Mouse (Mus musculus): ENCODE data around the gene Tspan1. TPM values are rescaled to one million over a fixed set of nuclear protein-coding genes. Genes with fewer than 3 reads are reported as not detected.

Gene Tspan1
- polyA plus RNA-seq, 1 experiment from 2014 or later: 0.27 TPM

DNA sequence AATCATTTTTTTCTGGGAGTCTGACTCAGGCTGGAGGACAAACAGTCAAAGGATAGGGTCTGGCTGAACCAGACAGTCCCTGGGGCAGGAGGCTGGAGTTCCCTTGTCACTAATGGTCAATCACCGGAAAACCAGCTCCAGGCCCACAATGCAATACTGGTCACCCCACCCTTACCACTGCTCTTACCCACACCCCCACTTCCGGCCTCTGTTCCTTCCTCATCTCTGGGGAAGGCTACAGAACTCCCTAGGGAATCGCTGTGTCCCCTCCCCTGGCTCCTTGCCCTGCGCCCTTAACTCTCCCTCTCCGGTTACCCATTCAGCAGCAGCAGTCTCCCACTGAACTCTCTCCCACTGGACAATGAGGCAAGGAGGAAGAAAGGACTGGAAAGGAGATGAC lies 9.7 kb upstream of the Tspan1 start:
- no peak for ATAC-seq (ENCODE audit: low FRiP score)
- no peaks in the 10 kb centered on the region for H3K27me3 ChIP-seq (replicated peaks)
- peak overlapping the region; percentile 49; the same call in 1 of the 2 replicates for H3K27ac ChIP-seq (replicated peaks)
- peak overlapping the region; percentile 45 for H3K4me2 ChIP-seq
- H3K4me1 ChIP-seq: peaks cover 24% of the 10 kb centered on the region
- no peak overlapping the region for H3K4me3 ChIP-seq (replicated peaks)
- H3K9ac ChIP-seq (replicated peaks): no peak overlapping the region
- no peaks in the 10 kb centered on the region for H3K9me3 ChIP-seq (replicated peaks)
- WGBS: 27% methylated on average over 5 of the region's 5 CpGs
- H3K36me3 ChIP-seq: no peaks in the 10 kb centered on the region

DNA sequence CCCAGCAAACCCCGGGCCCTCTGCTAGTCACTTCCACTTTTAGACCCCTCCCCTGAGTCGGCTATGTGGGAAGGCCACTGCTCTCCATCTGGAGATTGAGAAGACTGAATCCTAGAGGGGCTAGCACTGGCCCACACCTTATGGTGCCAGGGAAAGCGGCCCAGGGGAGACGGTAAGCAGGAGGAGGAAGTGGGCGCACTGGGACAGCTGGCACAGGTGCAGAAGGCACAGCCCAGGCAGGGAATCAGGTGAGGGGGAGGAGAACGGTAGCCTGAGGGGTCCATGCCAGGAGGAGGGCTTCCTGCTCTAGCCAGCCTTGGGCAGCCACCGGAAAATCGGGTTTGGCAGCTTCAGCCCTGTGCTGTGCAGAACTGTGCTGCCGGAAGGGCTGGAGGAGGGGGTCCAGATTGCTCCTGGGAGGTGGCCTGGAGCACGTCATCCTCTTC lies 9.2 kb upstream of the Tspan1 start:
- Histone ChIP-seq H3K4me3 (replicated peaks) (0 out of 2 replicates have a peak overlapping the region, but pooled peaks have one; percentile 3), H3K4me1 (peaks cover 24% of the 10 kb centered on the region), H3K36me3 (no peaks in the 10 kb centered on the region), H3K27me3 (replicated peaks) (no peaks in the 10 kb centered on the region), H3K9ac (replicated peaks) (no peak overlapping the region), H3K27ac (replicated peaks) (peak overlapping the region; percentile 45; the same call in 1 of the 2 replicates), H3K4me2 (peak overlapping the region; percentile 45), H3K9me3 (replicated peaks) (no peaks in the 10 kb centered on the region)
- ATAC-seq (ENCODE audit: low FRiP score): peak; percentile 77
- WGBS: 24% methylated on average over 10 of the region's 10 CpGs

DNA sequence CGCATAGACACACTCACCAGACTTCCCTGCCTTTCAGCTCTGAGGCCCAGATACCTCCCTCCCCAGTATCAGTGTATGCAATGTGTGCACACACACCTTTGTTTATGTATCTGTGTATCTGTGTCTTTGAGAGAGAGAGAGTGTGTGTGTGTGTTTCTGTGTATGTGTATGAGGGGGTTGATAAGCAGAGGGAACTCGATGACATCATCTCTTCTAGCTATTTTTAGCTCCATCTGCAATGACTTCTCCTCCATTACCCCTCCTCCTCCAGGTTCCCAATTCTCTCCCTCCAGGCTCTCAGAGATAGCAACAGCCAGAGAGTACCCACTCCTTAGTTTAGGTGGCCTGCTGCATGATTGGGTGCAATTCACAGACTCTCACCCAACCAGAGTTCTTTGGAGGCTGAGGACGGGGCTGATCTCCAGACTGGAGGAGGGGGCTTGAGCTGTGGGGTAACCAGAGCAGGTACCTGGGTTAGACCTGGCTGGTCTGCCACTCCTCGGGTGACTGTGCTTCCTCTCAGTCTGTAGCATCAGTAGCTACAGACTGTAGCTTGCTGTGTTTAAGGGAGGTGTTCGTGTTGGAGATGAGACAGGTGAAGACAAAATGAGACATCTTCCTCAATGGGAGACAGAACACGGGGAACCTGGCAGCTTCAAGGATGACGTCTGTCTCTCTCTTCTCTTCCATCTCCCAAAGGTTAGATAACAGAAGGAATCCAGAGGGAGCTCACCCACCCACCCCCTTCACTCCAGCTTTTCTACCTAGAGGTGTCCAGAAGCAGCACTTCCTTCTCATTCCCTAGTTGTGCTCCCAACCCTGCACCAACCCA lies 8.5 kb upstream of the Tspan1 start:
- Histone ChIP-seq H3K4me3 (replicated peaks) (no peak overlapping the region), H3K4me2 (no peak overlapping the region), H3K9ac (replicated peaks) (0 out of 2 replicates have a peak overlapping the region, but pooled peaks have one; percentile 24), H3K4me1 (peaks cover 24% of the 10 kb centered on the region), H3K9me3 (replicated peaks) (no peaks in the 10 kb centered on the region), H3K27me3 (replicated peaks) (no peaks in the 10 kb centered on the region), H3K27ac (replicated peaks) (peak overlapping the region; percentile 45; the same call in 1 of the 2 replicates), H3K36me3 (no peaks in the 10 kb centered on the region)
- WGBS: 75% methylated on average over 7 of the region's 7 CpGs
- ATAC-seq (ENCODE audit: low FRiP score): peak; percentile 46; the same call in 1 of the 2 replicates

DNA sequence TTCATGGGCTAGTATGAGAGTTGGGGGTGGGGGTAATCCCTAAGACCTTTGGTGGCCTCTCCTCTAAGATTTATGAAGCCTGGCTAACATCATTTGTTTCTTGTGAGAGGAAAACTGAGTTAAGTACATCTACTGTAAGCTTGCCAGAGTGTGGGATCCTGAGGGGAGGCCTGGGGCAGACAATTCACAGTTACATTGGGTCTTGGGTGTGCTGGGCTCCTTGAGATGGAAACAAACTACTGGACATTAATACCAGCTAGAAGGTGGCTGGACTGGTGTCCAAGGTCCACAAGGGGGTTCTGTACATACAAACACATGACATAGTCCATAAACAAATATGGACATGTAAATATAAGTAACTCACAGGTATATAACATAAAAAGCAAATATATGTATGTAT lies 7.7 kb upstream of the Tspan1 start:
- Histone ChIP-seq H3K36me3 (no peaks in the 10 kb centered on the region), H3K9ac (replicated peaks) (no peak overlapping the region), H3K4me2 (no peak overlapping the region), H3K27me3 (replicated peaks) (no peaks in the 10 kb centered on the region), H3K4me3 (replicated peaks) (no peak overlapping the region), H3K9me3 (replicated peaks) (no peaks in the 10 kb centered on the region), H3K4me1 (peaks cover 24% of the 10 kb centered on the region), H3K27ac (replicated peaks) (no peak overlapping the region)
- ATAC-seq (ENCODE audit: low FRiP score): no peak

DNA sequence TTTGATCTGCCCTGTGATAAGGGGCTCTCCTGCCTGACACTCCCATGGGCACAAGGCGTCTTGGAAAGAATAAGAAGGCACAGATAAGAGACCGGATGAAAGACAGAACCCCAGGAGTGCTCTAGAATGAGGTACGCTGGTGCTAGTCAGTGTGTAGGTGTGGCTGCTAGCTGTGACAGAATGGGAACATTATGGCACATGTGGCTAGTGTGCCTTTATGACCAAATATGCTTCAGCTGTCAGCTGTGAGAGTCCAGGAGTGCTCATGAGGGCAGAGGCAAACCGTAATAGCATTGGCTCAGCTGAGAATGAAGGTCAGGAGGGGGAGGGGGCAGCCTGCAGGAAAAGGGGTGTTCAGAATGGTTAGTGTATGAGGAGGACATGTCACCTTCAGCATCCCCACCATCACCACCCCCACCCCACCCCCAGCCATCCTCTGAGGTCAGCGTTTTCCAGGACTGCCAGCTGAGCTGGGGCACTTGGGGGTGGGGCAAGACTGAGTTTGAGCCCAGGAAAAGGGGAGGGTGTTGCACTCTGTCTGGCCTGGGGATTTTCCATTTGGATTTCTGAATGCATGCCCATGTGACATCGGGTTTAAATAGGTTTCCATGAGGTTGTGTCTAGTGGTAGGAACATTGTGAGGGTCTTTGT lies 7.2 kb upstream of the Tspan1 start:
- WGBS: 51% methylated on average over 6 of the region's 6 CpGs
- no peaks in the 10 kb centered on the region for H3K27me3 ChIP-seq (replicated peaks)
- H3K4me1 ChIP-seq: peaks cover 24% of the 10 kb centered on the region
- no peak overlapping the region for H3K4me3 ChIP-seq (replicated peaks)
- H3K4me2 ChIP-seq: no peak overlapping the region
- no peak overlapping the region for H3K27ac ChIP-seq (replicated peaks)
- H3K9me3 ChIP-seq (replicated peaks): no peaks in the 10 kb centered on the region
- H3K9ac ChIP-seq (replicated peaks): no peak overlapping the region
- no peaks in the 10 kb centered on the region for H3K36me3 ChIP-seq
- no peak for ATAC-seq (ENCODE audit: low FRiP score)

DNA sequence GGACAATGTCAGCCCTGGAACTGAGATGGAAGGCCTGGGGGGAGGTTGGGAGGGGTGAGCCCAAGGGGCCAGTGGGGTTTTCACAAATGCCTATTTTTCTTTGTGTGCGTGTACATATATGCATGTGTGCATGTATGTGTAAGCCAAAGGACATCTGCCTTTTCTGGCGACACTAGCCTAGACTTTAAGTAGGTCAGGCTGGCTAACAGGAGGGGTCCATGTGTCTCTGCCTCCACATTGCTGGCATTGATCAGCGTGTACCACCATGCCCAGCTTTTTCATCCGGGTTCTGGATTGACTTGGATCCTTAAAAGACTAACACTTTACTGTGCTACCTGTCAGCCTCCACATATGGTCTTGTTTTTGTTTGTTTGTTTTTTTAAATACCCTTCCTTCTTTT lies 6.4 kb upstream of the Tspan1 start:
- no peak overlapping the region for H3K4me2 ChIP-seq
- WGBS: 95% methylated on average over 4 of the region's 4 CpGs
- no peak overlapping the region for H3K9ac ChIP-seq (replicated peaks)
- no peak overlapping the region for H3K4me3 ChIP-seq (replicated peaks)
- no peak for ATAC-seq (ENCODE audit: low FRiP score)
- no peaks in the 10 kb centered on the region for H3K36me3 ChIP-seq
- H3K4me1 ChIP-seq: peaks cover 24% of the 10 kb centered on the region
- no peaks in the 10 kb centered on the region for H3K9me3 ChIP-seq (replicated peaks)
- H3K27ac ChIP-seq (replicated peaks): no peak overlapping the region
- no peaks in the 10 kb centered on the region for H3K27me3 ChIP-seq (replicated peaks)

DNA sequence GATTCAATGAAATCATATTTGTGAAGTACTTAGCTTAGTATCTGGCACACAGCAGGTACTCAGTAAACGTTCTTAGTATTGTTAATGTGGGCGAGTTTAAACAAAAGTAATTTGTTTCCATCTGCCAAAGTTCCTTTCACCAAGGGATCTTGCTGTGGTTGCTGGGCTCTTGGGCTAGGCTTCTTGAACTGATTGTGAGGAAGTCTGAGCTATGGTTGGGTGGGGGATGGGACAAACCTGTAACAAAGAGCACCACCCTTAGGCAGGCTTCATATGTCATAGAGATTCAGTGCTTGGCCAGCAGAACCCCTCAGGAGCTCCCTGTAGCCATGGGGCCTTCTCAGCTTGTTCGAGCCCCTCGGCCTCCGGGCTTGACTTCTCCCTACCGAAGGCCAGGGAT lies 5.7 kb upstream of the Tspan1 start, which contains the start of the genes 1700042G07Rik and Gm49337:
Gene 1700042G07Rik (plus strand): TSS at position 301 of the 400 bp plus-strand sequence.
Gene Gm49337 (plus strand): TSS at position 313 of the 400 bp plus-strand sequence.
- H3K4me2 ChIP-seq: no peak within 1 kb of the TSS
- H3K9ac ChIP-seq (replicated peaks): no peak within 1 kb of the TSS
- no peak within 1 kb of the TSS for H3K27ac ChIP-seq (replicated peaks)
- no peaks in the 10 kb centered on the region for H3K27me3 ChIP-seq (replicated peaks)
- no peaks in the 10 kb centered on the region for H3K9me3 ChIP-seq (replicated peaks)
- H3K4me1 ChIP-seq: peaks cover 24% of the 10 kb centered on the region
- 84% methylated on average over 6 of the region's 6 CpGs for WGBS
- no peaks in the 10 kb centered on the region for H3K36me3 ChIP-seq
- ATAC-seq (ENCODE audit: low FRiP score): no peak
- no peak within 1 kb of the TSS for H3K4me3 ChIP-seq (replicated peaks)

DNA sequence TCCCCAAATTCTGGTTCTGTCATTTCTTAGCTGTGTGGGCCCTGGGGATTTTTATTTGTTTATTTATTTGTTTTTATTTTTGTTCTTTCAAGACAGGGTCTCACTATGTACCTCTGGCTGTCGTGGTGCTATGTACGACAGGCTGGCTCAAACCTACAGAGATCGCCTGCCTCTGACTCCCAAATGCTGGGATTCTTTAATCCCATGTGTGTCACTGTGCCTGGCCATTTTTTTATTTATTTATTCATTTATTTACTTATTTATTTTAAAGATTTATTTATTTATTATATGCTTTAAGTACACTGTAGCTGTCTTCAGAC lies 1.9 kb upstream of the Tspan1 start:
- H3K9me3 ChIP-seq (replicated peaks): no peaks in the 10 kb centered on the region
- H3K27ac ChIP-seq (replicated peaks): no peak overlapping the region
- no peaks in the 10 kb centered on the region for H3K36me3 ChIP-seq
- no peak overlapping the region for H3K9ac ChIP-seq (replicated peaks)
- no peaks in the 10 kb centered on the region for H3K27me3 ChIP-seq (replicated peaks)
- peaks cover under 1% of the 10 kb centered on the region; the same call in 1 of the 2 replicates for H3K4me1 ChIP-seq
- no peak overlapping the region for H3K4me3 ChIP-seq (replicated peaks)
- H3K4me2 ChIP-seq: no peak overlapping the region
- ATAC-seq (ENCODE audit: low FRiP score): no peak
- WGBS: 77% methylated on average over 3 of the region's 3 CpGs

DNA sequence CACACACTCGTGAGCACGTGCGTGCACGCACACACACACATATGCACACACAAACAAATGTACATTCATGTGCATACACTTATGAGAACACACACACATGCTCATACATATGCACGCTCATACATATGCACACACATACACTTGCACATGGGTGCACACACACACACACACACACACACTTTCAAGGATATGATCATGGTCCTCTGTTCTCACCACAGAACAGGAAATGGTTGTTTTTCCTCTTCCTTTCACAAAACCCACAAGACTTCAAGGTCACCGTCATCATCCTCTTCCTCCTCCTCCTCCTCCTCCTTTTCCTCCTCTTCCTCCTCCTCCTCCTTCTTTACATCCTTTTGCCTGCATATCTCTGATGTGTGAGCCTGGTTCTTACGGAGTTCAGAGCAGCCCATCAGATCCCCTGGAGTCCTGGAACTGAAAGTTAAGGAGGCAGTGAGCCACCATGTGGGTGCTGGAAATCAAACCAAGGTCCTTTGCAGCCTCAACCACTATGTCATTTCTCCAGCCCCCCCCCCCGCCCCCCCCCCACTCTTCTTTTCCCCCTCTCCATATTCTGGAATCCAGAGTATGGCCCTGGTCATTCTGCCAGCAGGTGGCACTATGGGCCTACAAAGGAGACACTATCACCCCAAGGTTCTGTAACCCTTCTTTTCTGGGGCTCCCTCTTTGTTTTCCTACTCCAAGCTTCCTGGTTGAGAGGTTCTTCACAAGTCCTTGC lies 1.4 kb upstream of the Tspan1 start:
- no peak overlapping the region for H3K4me2 ChIP-seq
- no peaks in the 10 kb centered on the region for H3K36me3 ChIP-seq
- no peak overlapping the region for H3K27ac ChIP-seq (replicated peaks)
- no peaks in the 10 kb centered on the region for H3K4me1 ChIP-seq
- no peak overlapping the region for H3K4me3 ChIP-seq (replicated peaks)
- no peak overlapping the region for H3K9ac ChIP-seq (replicated peaks)
- ATAC-seq (ENCODE audit: low FRiP score): peak; percentile 76; the same call in 1 of the 2 replicates
- 84% methylated on average over 7 of the region's 8 CpGs for WGBS
- H3K27me3 ChIP-seq (replicated peaks): no peaks in the 10 kb centered on the region
- H3K9me3 ChIP-seq (replicated peaks): no peaks in the 10 kb centered on the region

DNA sequence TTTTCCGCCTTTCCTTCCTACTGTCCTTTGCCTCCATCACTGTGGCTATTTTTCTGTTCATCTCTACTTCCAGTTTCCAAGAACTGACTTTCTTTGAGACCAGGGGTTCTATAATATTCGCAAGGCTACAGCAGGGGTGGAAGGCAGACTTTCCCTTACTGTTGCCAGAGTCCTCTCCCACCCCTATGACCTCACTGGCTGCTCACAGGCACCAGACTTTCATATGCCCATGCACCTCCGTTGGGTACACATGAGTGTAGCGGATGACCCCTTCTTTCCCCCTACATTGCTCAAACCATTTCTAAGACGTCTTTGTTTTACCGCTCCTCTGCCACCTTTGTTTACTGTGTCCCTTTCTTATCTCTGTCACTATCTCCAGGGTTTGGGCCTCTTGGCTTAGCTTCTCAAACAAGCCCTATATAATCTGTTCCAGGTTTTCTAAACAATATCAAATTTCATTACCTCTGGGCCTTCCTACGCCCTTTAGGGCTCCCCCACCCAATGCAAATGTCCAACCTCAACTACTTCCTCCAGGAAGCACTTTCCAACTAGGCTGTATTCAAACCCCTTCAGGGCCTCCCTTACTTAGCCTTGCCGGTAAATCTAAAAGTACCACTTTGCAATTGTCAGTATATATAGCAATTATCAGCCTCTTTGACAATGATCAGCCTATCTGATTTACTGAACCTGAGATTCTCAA lies 1.5 kb downstream of the Tspan1 start:
- no peak overlapping the region for H3K9ac ChIP-seq (replicated peaks)
- no peak overlapping the region for H3K4me2 ChIP-seq
- no peaks in the 10 kb centered on the region for H3K27me3 ChIP-seq (replicated peaks)
- no peak for ATAC-seq (ENCODE audit: low FRiP score)
- H3K9me3 ChIP-seq (replicated peaks): no peaks in the 10 kb centered on the region
- no peak overlapping the region for H3K4me3 ChIP-seq (replicated peaks)
- H3K27ac ChIP-seq (replicated peaks): no peak overlapping the region
- H3K4me1 ChIP-seq: no peaks in the 10 kb centered on the region
- H3K36me3 ChIP-seq: 0 out of 2 replicates have a peak, but pooled peaks cover 3% of the 10 kb centered on the region
- WGBS: 75% methylated on average over 8 of the region's 8 CpGs

Data from neural tube, embryonic 15.5 days (tissue).